Mouse (Mus musculus) thymus, postnatal 36 days (tissue): ENCODE data around the gene Zfp568.
A peak's percentile ranks its signal among the peaks of the same experiment; 100 is the strongest.

ENCODE experiments used
- DNase-seq, 2 experiments: peaks; one replicate each; pipeline ENCODE4 v3.0.0; 2022; ENCODE audit warnings: mixed read lengths in 2 of 2

The Zfp568 gene

GRCm38 (mm10) chr7:29992698-29993097 lies 8.9 kb downstream of the Zfp568 start:
- no peak for DNase-seq

- no peak for DNase-seq
Measured at GRCm38 (mm10) chr7:29993340-29993739, 9.6 kb downstream of the Zfp568 start.

GRCm38 (mm10) chr7:29995134-29995533 lies 11.4 kb downstream of the Zfp568 start:
- no peak for DNase-seq

- DNase-seq, result no peak
Measured at GRCm38 (mm10) chr7:30000601-30001000, 16.8 kb downstream of the Zfp568 start.

- DNase-seq, result no peak
Measured at GRCm38 (mm10) chr7:30007601-30008000, 23.8 kb downstream of the Zfp568 start.

- no peak for DNase-seq
Measured at GRCm38 (mm10) chr7:30008020-30008690, 24.4 kb downstream of the Zfp568 start.

- no peak for DNase-seq
Measured at GRCm38 (mm10) chr7:30009321-30010085, 25.7 kb downstream of the Zfp568 start.

- no peak for DNase-seq
Measured at GRCm38 (mm10) chr7:30010551-30011195, 26.9 kb downstream of the Zfp568 start.

- DNase-seq, result peak; percentile 20 to 30
Measured at GRCm38 (mm10) chr7:30012956-30013363, 29.2 kb downstream of the Zfp568 start.

- no peak for DNase-seq
Measured at GRCm38 (mm10) chr7:30017226-30017625, 33.5 kb downstream of the Zfp568 start.

- DNase-seq, result no peak
Measured at GRCm38 (mm10) chr7:30019543-30019942, 35.8 kb downstream of the Zfp568 start.

- DNase-seq, result no peak
Measured at GRCm38 (mm10) chr7:30023324-30023723, 39.6 kb downstream of the Zfp568 start.

- DNase-seq, result no peak
Measured at GRCm38 (mm10) chr7:30023800-30024199, 40.0 kb downstream of the Zfp568 start.

GRCm38 (mm10) chr7:30025358-30025757 lies 41.6 kb downstream of the Zfp568 start:
- DNase-seq, result no peak

GRCm38 (mm10) chr7:30027331-30027730 lies 43.6 kb downstream of the Zfp568 start:
- no peak for DNase-seq

GRCm38 (mm10) chr7:30028572-30028971 lies 44.8 kb downstream of the Zfp568 start:
- DNase-seq, result no peak

GRCm38 (mm10) chr7:30030677-30031076 lies 46.9 kb downstream of the Zfp568 start:
- DNase-seq, result no peak

- DNase-seq, result no peak
Measured at GRCm38 (mm10) chr7:30031379-30031778, 47.6 kb downstream of the Zfp568 start.

- no peak for DNase-seq
Measured at GRCm38 (mm10) chr7:30034331-30034730, 50.6 kb downstream of the Zfp568 start.

- no peak for DNase-seq
Measured at GRCm38 (mm10) chr7:30044354-30044753, 60.6 kb downstream of the Zfp568 start.

- no peak for DNase-seq
Measured at GRCm38 (mm10) chr7:30048126-30048525, 64.4 kb downstream of the Zfp568 start.

- DNase-seq, result peak; percentile 90 to 91
Measured at GRCm38 (mm10) chr7:30050882-30051548, 67.3 kb downstream of the Zfp568 start, which contains the start of gene Zfp14. TSS of gene Zfp14 (minus strand) at chr7:30051380.

GRCm38 (mm10) chr7:30053591-30053990 lies 69.8 kb downstream of the Zfp568 start:
- no peak for DNase-seq
